Mouse (Mus musculus): Measurements from ENCODE around the gene Taok3. TPM values are rescaled to one million over a fixed set of nuclear protein-coding genes. Genes with fewer than 3 reads are reported as not detected.

Taok3 gene
- polyA plus RNA-seq, 2 experiments: 7.4 to 14.3 TPM

DNA sequence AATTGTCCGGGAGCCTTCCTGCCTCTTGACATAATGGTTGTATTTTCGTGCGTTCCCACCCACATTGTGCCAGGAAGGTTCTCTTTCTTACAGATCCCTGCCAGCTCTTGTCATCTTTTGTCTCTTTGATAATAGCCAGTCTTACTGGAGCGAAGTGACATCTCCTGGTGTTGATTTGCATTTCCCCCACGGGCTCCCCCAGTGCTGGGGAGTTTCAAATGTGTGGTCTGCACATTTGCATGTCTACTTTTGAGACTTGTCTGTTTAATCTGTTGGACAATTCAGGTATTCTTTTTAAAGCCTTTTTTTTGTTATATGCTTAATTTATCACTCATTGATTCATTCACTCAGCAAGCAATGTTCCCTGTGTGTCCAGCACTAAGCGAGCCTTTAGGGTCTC is 58.1 kb downstream of the Taok3 start:
- Histone ChIP-seq H3K4me3 (replicated peaks; ENCODE audit: low read length) (no peak overlapping the region), H3K4me2 (replicated peaks; ENCODE audit: low read depth, low read length, severe bottlenecking) (no peak overlapping the region), H3K27ac (replicated peaks; ENCODE audit: low read depth, low read length) (no peak overlapping the region), H3K4me1 (ENCODE audit: control insufficient read depth, insufficient read depth, low read length) (no peaks in the 10 kb centered on the region), H3K9ac (ENCODE audit: low read depth, low read length, severe bottlenecking) (no peak overlapping the region), H3K9me3 (ENCODE audit: control insufficient read depth, low read length) (no peaks in the 10 kb centered on the region), H3K36me3 (ENCODE audit: control insufficient read depth, insufficient read depth, low read length) (no peaks in the 10 kb centered on the region), H3K27me3 (ENCODE audit: control insufficient read depth, insufficient read depth, low read length) (no peaks in the 10 kb centered on the region)
- no peak for TF ChIP-seq POLR2A (IDR thresholded peaks at IDR 0.05; ENCODE audit: borderline replicate concordance, extremely low read depth, insufficient read depth, insufficient read length)
- no peak for ATAC-seq (ENCODE audit: low FRiP score, low read depth)
- no peak for DNase-seq (ENCODE audit: low spot score)
- WGBS: 70% methylated on average over 6 of the region's 6 CpGs

DNA sequence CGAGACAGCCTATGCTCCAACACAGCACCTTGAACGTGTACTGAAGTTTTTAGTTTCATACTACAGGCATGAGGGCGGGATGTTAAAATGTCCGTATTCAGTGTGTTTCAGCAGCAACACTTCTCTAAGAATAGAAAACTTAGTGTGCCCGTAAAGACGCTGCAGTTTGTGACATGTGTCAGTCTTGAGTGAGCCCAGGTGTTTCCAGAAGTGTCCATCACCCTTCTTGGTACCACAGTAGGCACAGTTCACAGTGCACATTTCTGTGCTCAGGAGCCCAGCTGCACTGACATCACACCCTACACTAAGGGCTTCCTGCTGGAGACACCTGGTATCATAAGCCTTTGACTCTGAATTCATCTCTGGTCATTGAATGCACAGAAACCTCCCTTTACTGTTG is 58.6 kb downstream of the Taok3 start:
- Histone ChIP-seq H3K27ac (replicated peaks; ENCODE audit: low read depth, low read length) (no peak overlapping the region), H3K9me3 (ENCODE audit: control insufficient read depth, low read length) (no peaks in the 10 kb centered on the region), H3K27me3 (ENCODE audit: control insufficient read depth, insufficient read depth, low read length) (no peaks in the 10 kb centered on the region), H3K36me3 (ENCODE audit: control insufficient read depth, insufficient read depth, low read length) (no peaks in the 10 kb centered on the region), H3K4me1 (ENCODE audit: control insufficient read depth, insufficient read depth, low read length) (no peaks in the 10 kb centered on the region), H3K4me3 (replicated peaks; ENCODE audit: low read length) (no peak overlapping the region), H3K4me2 (replicated peaks; ENCODE audit: low read depth, low read length, severe bottlenecking) (no peak overlapping the region), H3K9ac (ENCODE audit: low read depth, low read length, severe bottlenecking) (no peak overlapping the region)
- DNase-seq (ENCODE audit: low spot score) (no peak), ATAC-seq (ENCODE audit: low FRiP score, low read depth) (no peak)
- no peak for TF ChIP-seq POLR2A (IDR thresholded peaks at IDR 0.05; ENCODE audit: borderline replicate concordance, extremely low read depth, insufficient read depth, insufficient read length)
- WGBS: 51% methylated on average over 6 of the region's 6 CpGs

DNA sequence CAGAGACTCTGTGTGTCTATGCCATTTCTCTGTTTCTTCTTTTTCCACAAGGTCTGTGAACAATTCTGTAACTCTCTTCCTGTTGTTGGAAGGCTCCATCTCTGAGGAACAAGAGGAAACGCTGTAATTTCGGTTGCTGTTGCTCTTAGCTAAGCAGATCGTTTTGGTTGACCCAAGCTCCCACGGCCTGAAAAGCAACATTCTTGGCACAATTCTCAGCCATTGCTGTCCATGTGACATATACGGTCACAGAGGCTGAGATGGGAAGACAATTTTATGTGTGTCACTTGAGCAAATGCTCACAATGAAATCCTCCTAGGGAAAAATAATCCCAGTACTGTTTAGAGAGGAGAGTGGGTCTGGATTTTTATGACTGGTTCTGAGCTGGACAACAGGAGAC is 62.0 kb downstream of the Taok3 start:
- WGBS: 70% methylated on average over 5 of the region's 5 CpGs
- H3K9me3 ChIP-seq (ENCODE audit: control insufficient read depth, low read length): peaks cover 9% of the 10 kb centered on the region; the same call in 1 of the 2 replicates
- no peak overlapping the region for H3K27ac ChIP-seq (replicated peaks; ENCODE audit: low read depth, low read length)
- TF ChIP-seq POLR2A (IDR thresholded peaks at IDR 0.05; ENCODE audit: borderline replicate concordance, extremely low read depth, insufficient read depth, insufficient read length): no peak
- H3K27me3 ChIP-seq (ENCODE audit: control insufficient read depth, insufficient read depth, low read length): no peaks in the 10 kb centered on the region
- H3K9ac ChIP-seq (ENCODE audit: low read depth, low read length, severe bottlenecking): no peak overlapping the region
- no peak overlapping the region for H3K4me3 ChIP-seq (replicated peaks; ENCODE audit: low read length)
- H3K36me3 ChIP-seq (ENCODE audit: control insufficient read depth, insufficient read depth, low read length): no peaks in the 10 kb centered on the region
- ATAC-seq (ENCODE audit: low FRiP score, low read depth) (no peak), DNase-seq (ENCODE audit: low spot score) (no peak)
- H3K4me1 ChIP-seq (ENCODE audit: control insufficient read depth, insufficient read depth, low read length): no peaks in the 10 kb centered on the region
- H3K4me2 ChIP-seq (replicated peaks; ENCODE audit: low read depth, low read length, severe bottlenecking): no peak overlapping the region

DNA sequence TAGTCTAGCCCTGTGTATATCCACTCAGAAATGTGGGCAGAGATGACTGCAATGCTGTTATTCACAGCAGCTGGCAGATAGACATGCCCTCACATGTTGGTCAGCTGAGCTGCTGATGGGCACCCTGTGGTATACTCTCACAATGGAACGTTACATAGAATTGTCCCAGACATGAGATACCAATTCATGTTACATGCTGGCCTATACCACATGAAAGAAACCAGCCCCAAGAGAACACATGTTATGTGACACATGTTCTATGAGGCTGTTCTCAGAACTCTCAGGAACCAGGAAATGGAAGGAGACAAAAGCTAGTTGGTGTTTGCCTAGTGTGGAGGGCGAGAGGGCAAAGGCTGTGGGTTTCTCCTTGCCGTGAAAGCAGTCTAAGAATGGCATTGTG is 62.5 kb downstream of the Taok3 start:
- no peak overlapping the region for H3K4me2 ChIP-seq (replicated peaks; ENCODE audit: low read depth, low read length, severe bottlenecking)
- 80% methylated on average over 3 of the region's 3 CpGs for whole genome bisulfite sequencing
- no peaks in the 10 kb centered on the region for H3K27me3 ChIP-seq (ENCODE audit: control insufficient read depth, insufficient read depth, low read length)
- no peak overlapping the region for H3K9ac ChIP-seq (ENCODE audit: low read depth, low read length, severe bottlenecking)
- peaks cover 9% of the 10 kb centered on the region; the same call in 1 of the 2 replicates for H3K9me3 ChIP-seq (ENCODE audit: control insufficient read depth, low read length)
- TF ChIP-seq POLR2A (IDR thresholded peaks at IDR 0.05; ENCODE audit: borderline replicate concordance, extremely low read depth, insufficient read depth, insufficient read length): no peak
- no peaks in the 10 kb centered on the region for H3K36me3 ChIP-seq (ENCODE audit: control insufficient read depth, insufficient read depth, low read length)
- H3K4me3 ChIP-seq (replicated peaks; ENCODE audit: low read length): no peak overlapping the region
- DNase-seq (ENCODE audit: low spot score) (no peak), ATAC-seq (ENCODE audit: low FRiP score, low read depth) (no peak)
- H3K27ac ChIP-seq (replicated peaks; ENCODE audit: low read depth, low read length): no peak overlapping the region
- no peaks in the 10 kb centered on the region for H3K4me1 ChIP-seq (ENCODE audit: control insufficient read depth, insufficient read depth, low read length)

DNA sequence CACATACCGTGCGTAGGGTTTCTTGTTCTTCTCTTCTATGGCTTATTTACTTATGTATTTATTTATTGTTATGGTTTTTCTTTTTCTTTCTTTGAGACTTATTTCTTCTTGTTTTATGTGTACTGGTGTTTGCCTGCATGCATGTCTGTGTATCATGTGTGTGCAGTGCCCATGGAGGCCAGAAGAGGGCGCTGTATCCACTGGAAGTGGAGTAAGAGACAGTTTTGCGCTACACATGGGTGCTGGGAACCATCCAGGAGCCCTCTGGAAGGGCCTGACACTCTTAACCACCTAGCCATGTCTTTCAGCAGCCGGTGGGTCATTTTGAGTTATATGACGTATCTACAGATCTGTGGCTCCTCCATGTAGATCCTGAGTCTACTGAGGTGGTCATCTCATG is 64.9 kb downstream of the Taok3 start:
- Histone ChIP-seq H3K4me3 (replicated peaks; ENCODE audit: low read length) (no peak overlapping the region), H3K4me1 (ENCODE audit: control insufficient read depth, insufficient read depth, low read length) (no peaks in the 10 kb centered on the region), H3K9me3 (ENCODE audit: control insufficient read depth, low read length) (peaks cover 9% of the 10 kb centered on the region; the same call in 1 of the 2 replicates), H3K27me3 (ENCODE audit: control insufficient read depth, insufficient read depth, low read length) (no peaks in the 10 kb centered on the region), H3K9ac (ENCODE audit: low read depth, low read length, severe bottlenecking) (no peak overlapping the region), H3K27ac (replicated peaks; ENCODE audit: low read depth, low read length) (no peak overlapping the region), H3K36me3 (ENCODE audit: control insufficient read depth, insufficient read depth, low read length) (no peaks in the 10 kb centered on the region), H3K4me2 (replicated peaks; ENCODE audit: low read depth, low read length, severe bottlenecking) (no peak overlapping the region)
- DNase-seq (ENCODE audit: low spot score): no peak
- no peak for TF ChIP-seq POLR2A (IDR thresholded peaks at IDR 0.05; ENCODE audit: borderline replicate concordance, extremely low read depth, insufficient read depth, insufficient read length)
- 86% methylated on average over 6 of the region's 6 CpGs for WGBS
- ATAC-seq (ENCODE audit: low FRiP score, low read depth): no peak

DNA sequence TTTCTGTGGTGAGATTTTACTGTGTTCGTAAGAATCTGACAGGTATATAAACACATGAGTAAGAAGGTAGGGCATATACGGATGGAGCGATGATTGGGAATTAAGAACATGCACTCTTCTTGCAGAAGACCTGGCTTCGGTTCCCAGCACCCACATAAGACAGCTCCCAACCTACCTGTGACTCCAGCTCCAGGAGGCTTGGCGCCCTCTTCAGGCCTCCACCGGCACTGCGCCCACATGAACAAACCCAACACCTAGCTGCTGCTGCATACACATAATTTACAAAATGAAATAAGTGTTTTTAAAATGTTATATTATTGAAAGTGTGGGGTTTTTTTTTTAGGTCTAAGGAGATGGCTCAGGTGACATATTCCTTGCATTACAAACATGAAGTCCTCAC is 65.7 kb downstream of the Taok3 start:
- Histone ChIP-seq H3K9me3 (ENCODE audit: control insufficient read depth, low read length) (peaks cover 9% of the 10 kb centered on the region; the same call in 1 of the 2 replicates), H3K4me1 (ENCODE audit: control insufficient read depth, insufficient read depth, low read length) (no peaks in the 10 kb centered on the region), H3K4me3 (replicated peaks; ENCODE audit: low read length) (no peak overlapping the region), H3K4me2 (replicated peaks; ENCODE audit: low read depth, low read length, severe bottlenecking) (no peak overlapping the region), H3K36me3 (ENCODE audit: control insufficient read depth, insufficient read depth, low read length) (no peaks in the 10 kb centered on the region), H3K27me3 (ENCODE audit: control insufficient read depth, insufficient read depth, low read length) (no peaks in the 10 kb centered on the region), H3K9ac (ENCODE audit: low read depth, low read length, severe bottlenecking) (no peak overlapping the region), H3K27ac (replicated peaks; ENCODE audit: low read depth, low read length) (no peak overlapping the region)
- DNase-seq (ENCODE audit: low spot score) (no peak), ATAC-seq (ENCODE audit: low FRiP score, low read depth) (no peak)
- 90% methylated on average over 7 of the region's 7 CpGs for WGBS
- TF ChIP-seq POLR2A (IDR thresholded peaks at IDR 0.05; ENCODE audit: borderline replicate concordance, extremely low read depth, insufficient read depth, insufficient read length): no peak
